Mouse (Mus musculus): ENCODE measurements at regions not wholly inside any gene's neighbourhood (a gene's known extent, or its start where the extent isn't known, plus 50 kb on each side); places are given as distances from the start of the nearest gene placed in this dataset.
A peak's percentile ranks its signal among the peaks of the same experiment; 100 is the strongest.

DNA sequence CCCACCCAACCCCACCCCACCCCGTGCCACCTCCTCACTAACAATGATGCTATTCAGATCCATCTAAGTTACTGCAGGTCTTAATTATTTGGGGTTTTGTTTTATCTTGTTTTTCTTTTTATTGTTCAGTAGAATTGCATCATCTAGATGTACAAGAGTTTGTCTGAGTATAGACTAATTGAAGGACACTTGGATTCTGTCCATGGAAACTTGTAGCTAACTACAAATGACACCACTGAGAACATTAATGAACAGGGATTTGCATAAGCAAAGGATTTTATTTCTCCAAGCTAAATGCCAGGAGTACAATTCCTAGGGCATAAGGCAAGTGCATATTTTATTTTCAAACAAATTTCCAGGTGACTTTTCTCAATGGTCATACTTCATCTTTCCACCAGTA, 318.4 kb upstream of the Slc7a11 start:
- Histone ChIP-seq H3K36me3 (no peaks in the 10 kb centered on the region), H3K9ac (replicated peaks) (no peak overlapping the region), H3K9me3 (no peaks in the 10 kb centered on the region), H3K27ac (replicated peaks) (no peak overlapping the region), H3K4me3 (no peak overlapping the region), H3K4me1 (no peaks in the 10 kb centered on the region), H3K27me3 (no peaks in the 10 kb centered on the region), H3K4me2 (replicated peaks) (no peak overlapping the region)
- WGBS, result 0% methylated on average over 1 of the region's 1 CpGs
- ATAC-seq (replicated peaks), result no peak

- no peak overlapping the region for H3K4me2 ChIP-seq (replicated peaks)
- no peak overlapping the region for H3K9ac ChIP-seq (replicated peaks)
- no peaks in the 10 kb centered on the region for H3K27me3 ChIP-seq
- H3K4me1 ChIP-seq, result no peaks in the 10 kb centered on the region
- no peak for ATAC-seq (replicated peaks)
- no peaks in the 10 kb centered on the region for H3K9me3 ChIP-seq
- H3K4me3 ChIP-seq, result no peak overlapping the region
- H3K36me3 ChIP-seq, result no peaks in the 10 kb centered on the region
- no peak overlapping the region for H3K27ac ChIP-seq (replicated peaks)
- 84% methylated on average over 1 of the region's 1 CpGs for WGBS
Measured at GRCm38 (mm10) chr3:50758106-50758505, 314.7 kb upstream of the Slc7a11 start.

- no peaks in the 10 kb centered on the region for H3K4me1 ChIP-seq
- ATAC-seq (replicated peaks), result no peak
- H3K36me3 ChIP-seq, result no peaks in the 10 kb centered on the region
- H3K4me3 ChIP-seq, result no peak overlapping the region
- no peaks in the 10 kb centered on the region for H3K9me3 ChIP-seq
- no peak overlapping the region for H3K27ac ChIP-seq (replicated peaks)
- H3K4me2 ChIP-seq (replicated peaks), result no peak overlapping the region
- H3K9ac ChIP-seq (replicated peaks), result no peak overlapping the region
- WGBS, result 97% methylated on average over 1 of the region's 1 CpGs
- H3K27me3 ChIP-seq, result no peaks in the 10 kb centered on the region
Measured at GRCm38 (mm10) chr3:50737173-50737572, 293.8 kb upstream of the Slc7a11 start.

GRCm38 (mm10) chr3:50719035-50719434, 275.6 kb upstream of the Slc7a11 start:
- Histone ChIP-seq H3K9me3 (no peaks in the 10 kb centered on the region), H3K9ac (replicated peaks) (no peak overlapping the region), H3K4me2 (replicated peaks) (no peak overlapping the region), H3K36me3 (no peaks in the 10 kb centered on the region), H3K4me1 (no peaks in the 10 kb centered on the region), H3K4me3 (no peak overlapping the region), H3K27me3 (no peaks in the 10 kb centered on the region), H3K27ac (replicated peaks) (no peak overlapping the region)
- WGBS, result 88% methylated on average over 5 of the region's 5 CpGs
- ATAC-seq (replicated peaks), result no peak

DNA sequence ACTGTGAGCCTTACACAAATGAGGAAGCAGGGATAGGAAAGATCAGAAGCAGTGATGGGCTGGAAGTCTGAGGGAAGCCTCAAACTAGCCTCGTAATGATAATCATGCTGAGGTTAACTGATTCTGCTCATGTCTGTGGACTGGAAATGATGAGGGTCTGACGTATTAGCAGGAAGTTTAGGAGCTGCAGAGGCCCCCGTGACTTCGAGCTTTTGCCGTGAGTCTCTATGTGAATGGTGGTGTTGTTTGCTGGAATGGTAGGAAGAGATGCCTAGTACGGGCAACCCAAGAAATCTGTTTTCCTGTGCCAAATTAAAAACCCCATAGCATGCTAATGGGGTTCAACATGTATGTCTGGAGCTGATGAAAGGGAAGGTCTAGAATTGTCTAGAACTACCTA, 270.0 kb upstream of the Slc7a11 start:
- no peak overlapping the region for H3K27ac ChIP-seq (replicated peaks)
- 89% methylated on average over 6 of the region's 6 CpGs for WGBS
- H3K4me1 ChIP-seq, result no peaks in the 10 kb centered on the region
- no peak overlapping the region for H3K9ac ChIP-seq (replicated peaks)
- H3K4me3 ChIP-seq, result no peak overlapping the region
- no peaks in the 10 kb centered on the region for H3K27me3 ChIP-seq
- ATAC-seq (replicated peaks), result no peak
- H3K9me3 ChIP-seq, result no peaks in the 10 kb centered on the region
- no peaks in the 10 kb centered on the region for H3K36me3 ChIP-seq
- no peak overlapping the region for H3K4me2 ChIP-seq (replicated peaks)

- H3K27ac ChIP-seq (replicated peaks), result no peak overlapping the region
- whole genome bisulfite sequencing, result 12% methylated on average over 12 of the region's 12 CpGs
Measured at GRCm38 (mm10) chr3:50709415-50709989, 266.1 kb upstream of the Slc7a11 start.

DNA sequence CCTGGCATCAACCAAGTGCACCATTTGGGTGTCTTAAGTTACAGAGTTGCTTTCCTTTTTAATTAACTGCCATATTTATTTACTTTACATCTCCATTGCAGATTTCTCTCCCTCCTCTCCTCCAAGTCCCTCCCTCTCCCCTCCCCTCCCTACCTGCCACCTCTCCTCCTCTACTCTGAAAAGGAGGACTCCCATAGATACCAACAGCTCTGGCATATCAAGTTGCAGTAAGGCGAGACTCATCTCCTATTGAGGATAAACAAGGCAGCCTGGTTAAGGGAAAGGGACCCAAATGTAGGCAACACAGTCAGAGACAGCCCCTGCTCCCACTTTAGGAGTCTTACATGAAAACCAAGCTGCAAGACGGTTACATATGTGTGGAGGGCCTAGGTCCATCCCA, 263.3 kb upstream of the Slc7a11 start:
- Histone ChIP-seq H3K27me3 (no peaks in the 10 kb centered on the region), H3K4me2 (replicated peaks) (no peak overlapping the region), H3K4me1 (no peaks in the 10 kb centered on the region), H3K36me3 (0 out of 2 replicates have a peak, but pooled peaks cover 3% of the 10 kb centered on the region), H3K27ac (replicated peaks) (no peak overlapping the region), H3K4me3 (no peak overlapping the region), H3K9me3 (0 out of 2 replicates have a peak, but pooled peaks cover 4% of the 10 kb centered on the region), H3K9ac (replicated peaks) (no peak overlapping the region)
- no peak for ATAC-seq (replicated peaks)
- WGBS, result 79% methylated on average over 2 of the region's 2 CpGs

More at GRCm38 (mm10) chr3:50709415-50709989, 266.1 kb upstream of the Slc7a11 start:
- peak; percentile 51; the same call in 1 of the 2 replicates for ATAC-seq (replicated peaks)
- no peak overlapping the region for H3K4me2 ChIP-seq (replicated peaks)
- no peaks in the 10 kb centered on the region for H3K9me3 ChIP-seq
- H3K27me3 ChIP-seq, result no peaks in the 10 kb centered on the region
- no peak overlapping the region for H3K4me3 ChIP-seq
- H3K4me1 ChIP-seq, result no peaks in the 10 kb centered on the region
- H3K9ac ChIP-seq (replicated peaks), result no peak overlapping the region
- no peaks in the 10 kb centered on the region for H3K36me3 ChIP-seq

- peaks cover 12% of the 10 kb centered on the region for H3K4me1 ChIP-seq
- no peaks in the 10 kb centered on the region for H3K36me3 ChIP-seq
- H3K27me3 ChIP-seq, result no peaks in the 10 kb centered on the region
- ATAC-seq (replicated peaks), result 0 out of 2 replicates have a peak, but pooled peaks have one; percentile 48
- WGBS, result 56% methylated on average over 15 of the region's 15 CpGs
- H3K9me3 ChIP-seq, result no peaks in the 10 kb centered on the region
- 0 out of 2 replicates have a peak overlapping the region, but pooled peaks have one; percentile 1 for H3K9ac ChIP-seq (replicated peaks)
- H3K4me2 ChIP-seq (replicated peaks), result peak overlapping the region; percentile 16
- H3K4me3 ChIP-seq, result no peak overlapping the region
- H3K27ac ChIP-seq (replicated peaks), result peak overlapping the region; percentile 61
Measured at GRCm38 (mm10) chr3:50694904-50695680, 251.7 kb upstream of the Slc7a11 start.

GRCm38 (mm10) chr3:50694497-50694896, 251.1 kb upstream of the Slc7a11 start:
- Histone ChIP-seq H3K36me3 (no peaks in the 10 kb centered on the region), H3K9me3 (no peaks in the 10 kb centered on the region), H3K27ac (replicated peaks) (peak overlapping the region; percentile 61), H3K4me3 (no peak overlapping the region), H3K4me2 (replicated peaks) (peak overlapping the region; percentile 16), H3K4me1 (peaks cover 12% of the 10 kb centered on the region), H3K9ac (replicated peaks) (no peak overlapping the region), H3K27me3 (no peaks in the 10 kb centered on the region)
- ATAC-seq (replicated peaks), result peak; percentile 35; the same call in 1 of the 2 replicates
- 15% methylated on average over 8 of the region's 8 CpGs for WGBS

- Histone ChIP-seq H3K27ac (replicated peaks) (no peak overlapping the region), H3K4me2 (replicated peaks) (no peak overlapping the region), H3K4me3 (no peak overlapping the region), H3K9me3 (no peaks in the 10 kb centered on the region), H3K9ac (replicated peaks) (no peak overlapping the region), H3K36me3 (no peaks in the 10 kb centered on the region), H3K4me1 (peaks cover 12% of the 10 kb centered on the region), H3K27me3 (no peaks in the 10 kb centered on the region)
- WGBS, result 98% methylated on average over 1 of the region's 1 CpGs
- no peak for ATAC-seq (replicated peaks)
Measured at GRCm38 (mm10) chr3:50692306-50692705, 248.9 kb upstream of the Slc7a11 start.

DNA sequence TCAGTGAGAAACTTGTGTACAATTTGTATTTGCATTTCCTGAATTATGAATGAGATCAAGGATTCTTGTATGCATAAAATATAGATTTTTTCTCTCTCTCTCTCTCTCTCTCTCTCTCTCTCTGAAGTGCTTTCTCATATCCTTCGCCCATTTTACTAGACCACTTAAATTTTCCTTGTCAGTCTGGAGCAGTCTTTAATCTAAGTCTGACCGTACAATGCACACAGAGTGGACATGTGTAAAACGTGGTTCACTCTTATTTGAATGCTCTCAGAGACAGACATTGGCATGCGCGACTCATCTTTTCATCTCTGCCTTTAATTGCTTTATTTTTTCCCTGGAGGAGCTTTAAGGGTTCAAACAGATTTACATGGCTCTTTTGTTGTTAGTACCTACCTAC, 247.3 kb upstream of the Slc7a11 start:
- no peaks in the 10 kb centered on the region for H3K36me3 ChIP-seq
- WGBS, result 67% methylated on average over 5 of the region's 5 CpGs
- no peak for ATAC-seq (replicated peaks)
- no peak overlapping the region for H3K4me3 ChIP-seq
- H3K4me2 ChIP-seq (replicated peaks), result no peak overlapping the region
- H3K9ac ChIP-seq (replicated peaks), result no peak overlapping the region
- H3K27me3 ChIP-seq, result no peaks in the 10 kb centered on the region
- H3K4me1 ChIP-seq, result peaks cover 12% of the 10 kb centered on the region
- no peaks in the 10 kb centered on the region for H3K9me3 ChIP-seq
- H3K27ac ChIP-seq (replicated peaks), result no peak overlapping the region

DNA sequence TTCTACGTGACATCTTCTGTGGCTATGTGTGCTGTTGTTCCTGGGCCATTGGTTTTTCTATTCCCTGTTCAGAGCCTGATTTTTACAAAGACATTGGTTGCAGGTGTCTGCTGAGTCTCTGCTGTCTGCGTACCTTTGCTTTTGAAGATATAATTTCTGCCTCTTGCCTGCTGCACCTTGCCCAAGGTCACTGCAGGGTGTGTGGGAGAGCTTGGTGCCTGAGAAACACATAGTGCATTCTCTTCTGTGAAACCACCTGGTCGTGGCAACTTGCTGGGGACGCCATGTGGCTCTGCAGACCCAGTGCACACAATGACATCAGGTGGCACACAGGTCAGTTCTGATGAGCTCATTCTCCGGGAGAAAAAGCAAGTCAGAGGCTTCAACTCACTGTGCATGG, 246.0 kb upstream of the Slc7a11 start:
- no peak overlapping the region for H3K27ac ChIP-seq (replicated peaks)
- 80% methylated on average over 5 of the region's 5 CpGs for WGBS
- no peak overlapping the region for H3K4me2 ChIP-seq (replicated peaks)
- H3K4me1 ChIP-seq, result peaks cover 2% of the 10 kb centered on the region; the same call in 1 of the 2 replicates
- H3K27me3 ChIP-seq, result no peaks in the 10 kb centered on the region
- no peaks in the 10 kb centered on the region for H3K36me3 ChIP-seq
- H3K9ac ChIP-seq (replicated peaks), result no peak overlapping the region
- no peak overlapping the region for H3K4me3 ChIP-seq
- H3K9me3 ChIP-seq, result no peaks in the 10 kb centered on the region
- no peak for ATAC-seq (replicated peaks)
